Comparison of ENCODE assay signal across 15 mouse cellular contexts in the genomic region with DNA sequence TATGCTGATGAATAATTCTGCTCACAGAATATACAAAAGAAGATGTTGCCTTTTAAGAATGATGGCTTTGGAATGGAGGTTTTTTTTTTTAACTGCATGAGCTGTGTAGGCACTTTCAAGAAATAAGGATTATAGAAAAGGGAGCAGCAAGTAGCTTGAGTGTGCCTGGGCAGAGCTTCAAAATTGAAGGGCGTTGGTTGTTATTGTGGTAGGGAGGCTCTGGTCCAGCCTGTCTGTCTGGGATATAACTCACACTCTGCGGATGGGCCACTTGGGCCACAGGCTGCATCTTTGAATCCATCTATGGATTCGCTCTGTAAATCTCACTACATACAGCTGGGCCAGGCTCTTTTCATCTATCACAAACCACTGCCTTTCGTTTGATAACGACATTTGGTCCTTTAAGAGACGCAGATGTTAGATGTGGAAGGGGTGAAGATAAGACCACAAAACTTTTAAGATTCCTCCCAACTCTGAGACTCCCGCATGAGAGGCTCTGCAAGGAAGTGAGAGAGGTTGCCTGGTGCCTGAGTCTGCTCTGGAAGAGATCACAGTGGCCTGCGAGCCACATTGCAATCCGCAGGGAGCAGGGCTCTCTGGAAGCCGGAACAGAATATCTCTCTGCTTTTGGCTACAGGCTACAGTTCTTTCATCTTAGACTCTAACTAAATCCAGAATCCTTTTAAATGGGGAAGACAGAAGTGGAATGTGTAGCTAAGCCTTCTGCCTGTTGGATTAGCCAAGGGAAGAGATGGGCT.
DNase-seq lines count a peak whose midpoint lies in the region; ATAC-seq lines count a peak whose summit lies in the region.
"Had no signal": no experiment of that assay in that cellular context is flagged by ENCODE, and none has a peak within 500 bp of the region (broad histone marks: within the 10 kb centered on the region; RNA-seq: fewer than 3 reads in every experiment).

No protein-coding gene starts in this region.

- H3K4me2 ChIP-seq in forebrain, embryonic 13.5 days, result no peak overlapping the region
- no peak overlapping the region for H3K4me2 ChIP-seq in embryonic facial prominence, embryonic 12.5 days (replicated peaks)
- H3K4me2 ChIP-seq in heart, embryonic 13.5 days, result no peak overlapping the region
- H3K4me2 ChIP-seq in limb, embryonic 15.5 days, result no peak overlapping the region
- H3K4me2 ChIP-seq: neural tube, embryonic 13.5 days had no signal

- H3K9me3 ChIP-seq in forebrain, embryonic 10.5 days, result no peaks in the 10 kb centered on the region
- no peaks in the 10 kb centered on the region for H3K9me3 ChIP-seq in forebrain, embryonic 13.5 days (replicated peaks)
- no peaks in the 10 kb centered on the region for H3K9me3 ChIP-seq in embryonic facial prominence, embryonic 12.5 days
- H3K9me3 ChIP-seq in heart, embryonic 13.5 days, result no peaks in the 10 kb centered on the region
- H3K9me3 ChIP-seq in limb, embryonic 15.5 days, result no peaks in the 10 kb centered on the region
- H3K9me3 ChIP-seq: neural tube, embryonic 13.5 days had no signal

- peaks cover 18% of the 10 kb centered on the region for H3K4me1 ChIP-seq in forebrain, embryonic 10.5 days
- peaks cover 5% of the 10 kb centered on the region; the same call in 1 of the 2 replicates for H3K4me1 ChIP-seq in forebrain, embryonic 13.5 days
- H3K4me1 ChIP-seq in embryonic facial prominence, embryonic 12.5 days, result peaks cover 14% of the 10 kb centered on the region; the same call in 1 of the 2 replicates
- H3K4me1 ChIP-seq in heart, embryonic 13.5 days, result peaks cover 18% of the 10 kb centered on the region
- H3K4me1 ChIP-seq in limb, embryonic 15.5 days, result peaks cover 23% of the 10 kb centered on the region; the same call in 1 of the 2 replicates

- 80% methylated on average over 10 of the region's 10 CpGs for WGBS in forebrain, embryonic 10.5 days
- 89% methylated on average over 10 of the region's 10 CpGs for WGBS in forebrain, embryonic 13.5 days
- WGBS in embryonic facial prominence, embryonic 12.5 days, result 50% methylated on average over 10 of the region's 10 CpGs
- 49% methylated on average over 10 of the region's 10 CpGs for WGBS in heart, embryonic 13.5 days
- WGBS in limb, embryonic 15.5 days, result 47% methylated on average over 10 of the region's 10 CpGs

- H3K27me3 ChIP-seq in forebrain, embryonic 10.5 days (ENCODE audit: poor library complexity, severe bottlenecking), result peaks cover 4% of the 10 kb centered on the region; the same call in 1 of the 2 replicates
- no peaks in the 10 kb centered on the region for H3K27me3 ChIP-seq in forebrain, embryonic 13.5 days
- no peaks in the 10 kb centered on the region for H3K27me3 ChIP-seq in embryonic facial prominence, embryonic 12.5 days
- H3K27me3 ChIP-seq in heart, embryonic 13.5 days (replicated peaks), result 0 out of 2 replicates have a peak, but pooled peaks cover 4% of the 10 kb centered on the region
- H3K27me3 ChIP-seq in limb, embryonic 15.5 days, result peaks cover under 1% of the 10 kb centered on the region; the same call in 1 of the 2 replicates
- H3K27me3 ChIP-seq: neural tube, embryonic 13.5 days had no signal

- H3K36me3 ChIP-seq in forebrain, embryonic 10.5 days (replicated peaks), result no peaks in the 10 kb centered on the region
- H3K36me3 ChIP-seq in forebrain, embryonic 13.5 days (ENCODE audit: poor library complexity, severe bottlenecking), result no peaks in the 10 kb centered on the region
- no peaks in the 10 kb centered on the region for H3K36me3 ChIP-seq in embryonic facial prominence, embryonic 12.5 days
- no peaks in the 10 kb centered on the region for H3K36me3 ChIP-seq in heart, embryonic 13.5 days
- H3K36me3 ChIP-seq in limb, embryonic 15.5 days, result no peaks in the 10 kb centered on the region
- H3K36me3 ChIP-seq: neural tube, embryonic 13.5 days had no signal

- peak overlapping the region; percentile 17; the same call in 1 of the 2 replicates for H3K27ac ChIP-seq in forebrain, embryonic 10.5 days
- no peak overlapping the region for H3K27ac ChIP-seq in forebrain, embryonic 13.5 days
- peak overlapping the region; percentile 82 for H3K27ac ChIP-seq in embryonic facial prominence, embryonic 12.5 days
- H3K27ac ChIP-seq in heart, embryonic 13.5 days (replicated peaks), result peak overlapping the region; percentile 69
- peak overlapping the region; percentile 72 for H3K27ac ChIP-seq in limb, embryonic 15.5 days
- H3K27ac ChIP-seq: neural tube, embryonic 13.5 days had no signal

- ATAC-seq in forebrain, embryonic 13.5 days, result no peak
- no peak for ATAC-seq in embryonic facial prominence, embryonic 12.5 days (ENCODE audit: insufficient number of reproducible peaks, insufficient read depth, low FRiP score, low TSS enrichment)
- no peak for ATAC-seq in heart, embryonic 13.5 days (ENCODE audit: extremely low read depth, insufficient number of reproducible peaks, low FRiP score, low TSS enrichment)
- ATAC-seq in limb, embryonic 15.5 days (ENCODE audit: insufficient number of reproducible peaks, low FRiP score, low TSS enrichment, low read depth), result peak; percentile 41; the same call in 1 of the 2 replicates
- ATAC-seq in monocyte, adult 5-6 weeks (replicated peaks; ENCODE audit: insufficient number of reproducible peaks, low FRiP score, low TSS enrichment, poor library complexity, severe bottlenecking), result no peak
- ATAC-seq: forebrain, embryonic 16.5 days had no signal

- no peak overlapping the region for H3K4me3 ChIP-seq in forebrain, embryonic 10.5 days
- no peak overlapping the region for H3K4me3 ChIP-seq in forebrain, embryonic 13.5 days
- H3K4me3 ChIP-seq in embryonic facial prominence, embryonic 12.5 days, result no peak overlapping the region
- H3K4me3 ChIP-seq in heart, embryonic 13.5 days, result no peak overlapping the region
- H3K4me3 ChIP-seq in limb, embryonic 15.5 days, result no peak overlapping the region
- H3K4me3 ChIP-seq: neural tube, embryonic 13.5 days had no signal

- no peak overlapping the region for H3K9ac ChIP-seq in forebrain, embryonic 13.5 days
- no peak overlapping the region for H3K9ac ChIP-seq in embryonic facial prominence, embryonic 12.5 days
- H3K9ac ChIP-seq in heart, embryonic 13.5 days, result no peak overlapping the region
- no peak overlapping the region for H3K9ac ChIP-seq in limb, embryonic 15.5 days
- H3K9ac ChIP-seq: neural tube, embryonic 13.5 days had no signal

- no peak for DNase-seq in forebrain, embryonic 10.5 days (ENCODE audit: extremely low spot score, low spot score)
- DNase-seq in frontal cortex, adult 2 months (ENCODE audit: extremely low spot score in 1 of 2, low spot score in 1 of 2), result no peak
- DNase-seq in thymus, postnatal 25 days, result no peak
- DNase-seq: adrenal gland, postnatal 25 days; cerebellum, postnatal 14 days; kidney, adult 18-20 months; lung, postnatal 4 days; right cerebral cortex, postnatal 25 days had no signal
